Mouse (Mus musculus) B cell, adult (primary cell): Measurements from ENCODE around the gene Dct. TPM values are rescaled to one million over a fixed set of nuclear protein-coding genes. Genes with fewer than 3 reads are reported as not detected.

Experiments used
- total RNA-seq: library from RNA; stranded (reverse); gene quantifications from 4 replicates; pipeline ENCODE4 v1.2.4, GENCODE M21; 2023; ENCODE audit not compliant: inconsistent age

The Dct gene
- not detected in 4 replicates for total RNA-seq

GRCm38 (mm10) chr14:118051975-118052630, at the start of gene Dct:
Gene Dct (minus strand): TSS chr14:118052244.

Other genes with a start within 250 kb of the Dct start
- gene Tgds, start 80.5 kb upstream of the Dct start, total RNA-seq = 16.1 to 19.5 TPM (median 17.6 TPM) in 4 replicates
- 10.6 to 12.2 TPM (median 11.7 TPM) in 4 replicates for gene Gpr180, start 84.9 kb upstream of the Dct start, total RNA-seq
- gene Sox21, start 184.8 kb upstream of the Dct start, total RNA-seq = not detected in 4 replicates
- not detected in 4 replicates for gene Gm9376, start 214.7 kb upstream of the Dct start, total RNA-seq